Mouse (Mus musculus) ES-E14 (cell line): ENCODE results near the gene Ranbp17.

Experiments used
- HCFC1 ChIP-seq: IDR thresholded peaks from 2 replicates; pipeline ENCODE4 v1.6.1; 2012; ENCODE audit warnings: low read length, inconsistent platforms, borderline replicate concordance; ENCODE audit not compliant: insufficient read depth
- ZNF384 ChIP-seq: IDR thresholded peaks from 2 replicates; pipeline ENCODE4 v1.6.1; 2012; ENCODE audit warnings: low read depth, low read length, inconsistent platforms

GRCm38 (mm10) chr11:33179802-33180201 lies 333.7 kb downstream of the Ranbp17 start:
- TF ChIP-seq HCFC1 (no peak), ZNF384 (no peak)
